Mouse (Mus musculus): ENCODE measurements around the gene Diaph2. TPM values are rescaled to one million over a fixed set of nuclear protein-coding genes. Genes with fewer than 3 reads are reported as not detected.

Gene Diaph2
- polyA plus RNA-seq, 1 experiment, result 2.7 TPM

GRCm38 (mm10) chrX:130505626-130506025, 756.1 kb downstream of the Diaph2 start:
- 65% methylated on average over 5 of the region's 5 CpGs for WGBS

More at GRCm38 (mm10) chrX:130505626-130506025, 756.1 kb downstream of the Diaph2 start:
- no peak overlapping the region for H3K27ac ChIP-seq (ENCODE audit: insufficient read depth, low read length)
- H3K4me1 ChIP-seq (ENCODE audit: control insufficient read depth, insufficient read depth, insufficient read length), result no peaks in the 10 kb centered on the region
- TF ChIP-seq POLR2A (IDR thresholded peaks at IDR 0.05; ENCODE audit: low read depth, low read length) (no peak), CTCF (IDR thresholded peaks at IDR 0.05; ENCODE audit: extremely low read depth, insufficient read depth, insufficient read length, insufficient replicate concordance) (no peak)
- no peaks in the 10 kb centered on the region for H3K27me3 ChIP-seq (ENCODE audit: control insufficient read depth, insufficient read depth, low read length)
- H3K36me3 ChIP-seq (ENCODE audit: control insufficient read depth, insufficient read depth, low read length), result no peaks in the 10 kb centered on the region
- no peak overlapping the region for H3K4me3 ChIP-seq (ENCODE audit: extremely low read depth, insufficient read depth, insufficient read length)
- no peak for DNase-seq (ENCODE audit: low read depth in 1 of 2, low spot score in 2 of 2)
